Mouse (Mus musculus): ENCODE data around the gene Marcks. TPM values are rescaled to one million over a fixed set of nuclear protein-coding genes. Genes with fewer than 3 reads are reported as not detected.

Gene Marcks
- polyA plus RNA-seq, 1 experiment, result 633 TPM

DNA sequence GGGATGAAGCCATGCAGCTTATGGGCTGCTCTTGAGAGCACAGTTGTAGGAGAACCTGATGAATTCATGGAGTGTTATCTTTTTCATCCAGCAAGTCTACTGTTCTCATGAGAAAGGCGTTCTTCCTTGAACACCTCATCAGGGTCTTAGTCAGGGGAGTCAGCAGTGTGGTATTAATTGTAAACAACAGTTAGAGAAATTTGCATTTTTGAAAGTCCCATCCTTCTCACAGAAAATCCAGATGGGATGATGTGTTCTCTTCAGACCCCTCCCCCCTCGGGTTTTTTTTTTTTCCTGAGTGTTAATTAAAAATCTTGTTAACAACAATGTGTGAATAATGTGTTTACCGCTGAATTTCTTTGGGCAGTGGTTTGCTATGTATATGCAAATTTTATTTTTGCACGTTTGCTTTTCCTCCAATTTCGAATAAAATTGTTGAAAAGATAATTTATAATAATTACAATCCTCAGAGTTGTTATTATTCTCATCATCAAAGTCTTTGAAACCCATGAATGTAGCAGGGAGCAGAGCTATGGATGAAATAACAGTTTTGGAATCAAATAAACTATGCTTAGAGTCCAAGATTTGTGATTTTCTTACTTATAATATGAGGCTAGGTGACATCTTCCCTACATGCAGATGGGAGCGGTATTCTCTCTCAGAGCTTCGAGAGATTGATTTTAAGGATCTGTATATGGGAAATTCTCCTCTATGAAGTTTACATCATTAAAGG is 13.0 kb upstream of the Marcks start:
- no peak for TF ChIP-seq CTCF (IDR thresholded peaks at IDR 0.05; ENCODE audit: borderline replicate concordance, insufficient read depth, low read length)
- Histone ChIP-seq H3K4me1 (ENCODE audit: control insufficient read depth, insufficient read depth, low read length) (peaks cover 5% of the 10 kb centered on the region), H3K4me3 (ENCODE audit: insufficient read depth, low read length) (no peak overlapping the region), H3K27ac (ENCODE audit: insufficient read depth, low read length) (no peak overlapping the region)

GRCm38 (mm10) chr10:37148016-37148415 is 9.3 kb upstream of the Marcks start:
- Histone ChIP-seq H3K4me3 (ENCODE audit: insufficient read depth, low read length) (no peak overlapping the region), H3K27ac (ENCODE audit: insufficient read depth, low read length) (no peak overlapping the region), H3K4me1 (ENCODE audit: control insufficient read depth, insufficient read depth, low read length) (no peaks in the 10 kb centered on the region; the same call in none of the 2 replicates)
- TF ChIP-seq POLR2A (IDR thresholded peaks at IDR 0.05; ENCODE audit: low read depth, low read length), result no peak
- no peak for TF ChIP-seq CTCF (IDR thresholded peaks at IDR 0.05; ENCODE audit: borderline replicate concordance, insufficient read depth, low read length)

- Histone ChIP-seq H3K4me1 (ENCODE audit: control insufficient read depth, insufficient read depth, low read length) (no peaks in the 10 kb centered on the region; the same call in 1 of the 2 replicates), H3K4me3 (ENCODE audit: insufficient read depth, low read length) (no peak overlapping the region)
Measured at GRCm38 (mm10) chr10:37145456-37145855, 6.7 kb upstream of the Marcks start.

GRCm38 (mm10) chr10:37141621-37142020 is 2.9 kb upstream of the Marcks start:
- Histone ChIP-seq H3K27ac (ENCODE audit: insufficient read depth, low read length) (peak overlapping the region; percentile 50), H3K4me1 (ENCODE audit: control insufficient read depth, insufficient read depth, low read length) (no peaks in the 10 kb centered on the region; the same call in 1 of the 2 replicates), H3K4me3 (ENCODE audit: insufficient read depth, low read length) (peak overlapping the region; percentile 11)
- TF ChIP-seq CTCF (IDR thresholded peaks at IDR 0.05; ENCODE audit: borderline replicate concordance, insufficient read depth, low read length) (no peak), POLR2A (IDR thresholded peaks at IDR 0.05; ENCODE audit: low read depth, low read length) (peak; percentile 23; the same call in 1 of the 2 replicates)

More at GRCm38 (mm10) chr10:37145456-37145855, 6.7 kb upstream of the Marcks start:
- peak overlapping the region; percentile 82 for H3K27ac ChIP-seq (ENCODE audit: insufficient read depth, low read length)
- TF ChIP-seq POLR2A (IDR thresholded peaks at IDR 0.05; ENCODE audit: low read depth, low read length) (no peak), CTCF (IDR thresholded peaks at IDR 0.05; ENCODE audit: borderline replicate concordance, insufficient read depth, low read length) (no peak)

GRCm38 (mm10) chr10:37140736-37141451 is 2.2 kb upstream of the Marcks start:
- TF ChIP-seq POLR2A (IDR thresholded peaks at IDR 0.05; ENCODE audit: low read depth, low read length) (peak; percentile 30; the same call in 1 of the 2 replicates), CTCF (IDR thresholded peaks at IDR 0.05; ENCODE audit: borderline replicate concordance, insufficient read depth, low read length) (no peak)
- H3K27ac ChIP-seq (ENCODE audit: insufficient read depth, low read length), result peak overlapping the region; percentile 92
- no peaks in the 10 kb centered on the region; the same call in 1 of the 2 replicates for H3K4me1 ChIP-seq (ENCODE audit: control insufficient read depth, insufficient read depth, low read length)
- H3K4me3 ChIP-seq (ENCODE audit: insufficient read depth, low read length), result peak overlapping the region; percentile 97

GRCm38 (mm10) chr10:37140166-37140735 is 1.5 kb upstream of the Marcks start:
- Histone ChIP-seq H3K27ac (ENCODE audit: insufficient read depth, low read length) (peak overlapping the region; percentile 92), H3K4me3 (ENCODE audit: insufficient read depth, low read length) (peak overlapping the region; percentile 97), H3K4me1 (ENCODE audit: control insufficient read depth, insufficient read depth, low read length) (no peaks in the 10 kb centered on the region)
- no peak; the same call in 1 of the 2 replicates for TF ChIP-seq POLR2A (IDR thresholded peaks at IDR 0.05; ENCODE audit: low read depth, low read length)
- TF ChIP-seq CTCF (IDR thresholded peaks at IDR 0.05; ENCODE audit: borderline replicate concordance, insufficient read depth, low read length), result no peak

- Histone ChIP-seq H3K4me3 (ENCODE audit: insufficient read depth, low read length) (peak overlapping the region; percentile 97), H3K4me1 (ENCODE audit: control insufficient read depth, insufficient read depth, low read length) (no peaks in the 10 kb centered on the region), H3K27ac (ENCODE audit: insufficient read depth, low read length) (peak overlapping the region; percentile 92)
- TF ChIP-seq CTCF (IDR thresholded peaks at IDR 0.05; ENCODE audit: borderline replicate concordance, insufficient read depth, low read length), result no peak
- TF ChIP-seq POLR2A (IDR thresholded peaks at IDR 0.05; ENCODE audit: low read depth, low read length), result peak; percentile 5
Measured at GRCm38 (mm10) chr10:37139443-37140165, 884 bp upstream of the Marcks start.

GRCm38 (mm10) chr10:37138311-37138731 is 399 bp downstream of the Marcks start:
- TF ChIP-seq CTCF (IDR thresholded peaks at IDR 0.05; ENCODE audit: borderline replicate concordance, insufficient read depth, low read length), result no peak
- no peak for TF ChIP-seq POLR2A (IDR thresholded peaks at IDR 0.05; ENCODE audit: low read depth, low read length)
- peak overlapping the region; percentile 94 for H3K27ac ChIP-seq (ENCODE audit: insufficient read depth, low read length)
- H3K4me3 ChIP-seq (ENCODE audit: insufficient read depth, low read length), result peak overlapping the region; percentile 97
- H3K4me1 ChIP-seq (ENCODE audit: control insufficient read depth, insufficient read depth, low read length), result no peaks in the 10 kb centered on the region

Measured in embryonic fibroblast, embryonic 13.5 days (primary cell).